ENCODE assay signal across 18 mouse cellular contexts in genomic region chr4:139703468-139703867, GRCm38 (mm10). TPM values are rescaled to one million over a fixed set of nuclear protein-coding genes. Genes with fewer than 3 reads are reported as not detected.
DNase-seq lines count a peak whose midpoint lies in the region; ATAC-seq and TF ChIP-seq lines count a peak whose summit lies in the region.
"Had no signal": no experiment of that assay in that cellular context is flagged by ENCODE, and none has a peak within 500 bp of the region (broad histone marks: within the 10 kb centered on the region; RNA-seq: fewer than 3 reads in every experiment).

No protein-coding gene starts in this region.

- H3K9me3 ChIP-seq in hindbrain, embryonic 13.5 days = no peaks in the 10 kb centered on the region
- H3K9me3 ChIP-seq: heart, embryonic 15.5 days; liver, embryonic 15.5 days had no signal

- H3K4me2 ChIP-seq in hindbrain, embryonic 13.5 days = no peak overlapping the region
- H3K4me2 ChIP-seq: heart, embryonic 15.5 days; liver, embryonic 15.5 days had no signal

- no peaks in the 10 kb centered on the region for H3K36me3 ChIP-seq in hindbrain, embryonic 13.5 days
- H3K36me3 ChIP-seq: heart, embryonic 15.5 days; liver, embryonic 15.5 days had no signal

- no peak for ATAC-seq in hindbrain, embryonic 13.5 days (ENCODE audit: low FRiP score)
- ATAC-seq: inflammation-experienced regulatory T-cells, adult 6 months had no signal

- H3K4me3 ChIP-seq in layer of hippocampus, adult 2 months = no peak overlapping the region
- no peak overlapping the region for H3K4me3 ChIP-seq in bone marrow, adult 2 months (replicated peaks; ENCODE audit: control insufficient read depth, low read depth, low read length)
- no peak overlapping the region for H3K4me3 ChIP-seq in hindbrain, embryonic 13.5 days
- H3K4me3 ChIP-seq: erythroblast, embryonic 14.5 days; heart, embryonic 15.5 days; liver, embryonic 15.5 days had no signal

- H3K9ac ChIP-seq in hindbrain, embryonic 13.5 days = no peak overlapping the region
- H3K9ac ChIP-seq: heart, embryonic 15.5 days; liver, embryonic 15.5 days had no signal

- H3K4me1 ChIP-seq in bone marrow, adult 2 months (ENCODE audit: control insufficient read depth, insufficient read depth, low read length) = no peaks in the 10 kb centered on the region; the same call in 1 of the 2 replicates
- H3K4me1 ChIP-seq in hindbrain, embryonic 13.5 days (replicated peaks) = no peaks in the 10 kb centered on the region
- H3K4me1 ChIP-seq: heart, embryonic 15.5 days; liver, embryonic 15.5 days had no signal

- TF ChIP-seq POLR2A in bone marrow, adult 2 months (IDR thresholded peaks at IDR 0.05; ENCODE audit: borderline replicate concordance, control insufficient read depth, low read depth, low read length) = no peak

- no peak overlapping the region for H3K27ac ChIP-seq in layer of hippocampus, adult 2 months
- no peak overlapping the region for H3K27ac ChIP-seq in bone marrow, adult 2 months (ENCODE audit: control insufficient read depth, insufficient read depth, low read depth, low read length, poor library complexity)
- H3K27ac ChIP-seq in hindbrain, embryonic 13.5 days = no peak overlapping the region
- H3K27ac ChIP-seq: heart, embryonic 15.5 days; liver, embryonic 15.5 days had no signal

- peaks cover 12% of the 10 kb centered on the region; the same call in 1 of the 2 replicates for H3K27me3 ChIP-seq in hindbrain, embryonic 13.5 days
- H3K27me3 ChIP-seq: liver, embryonic 15.5 days; Patski had no signal

- TF ChIP-seq CTCF in layer of hippocampus, adult 2 months (conservative IDR thresholded peaks at IDR 0.05) = peak; percentile 53
- peak; percentile 9; the same call in 1 of the 2 replicates for TF ChIP-seq CTCF in bone marrow, adult 2 months (IDR thresholded peaks at IDR 0.05; ENCODE audit: control insufficient read depth, insufficient read depth, low read length)

- 69% methylated on average over 11 of the region's 11 CpGs for WGBS in bone marrow, adult 2 months
- WGBS in hindbrain, embryonic 13.5 days = 85% methylated on average over 11 of the region's 11 CpGs

- no peak for DNase-seq in layer of hippocampus, adult 2 months (ENCODE audit: low spot score in 2 of 2)
- no peak for DNase-seq in layer of hippocampus, adult 18-20 months (ENCODE audit: low spot score in 2 of 2)
- peak; percentile 19 for DNase-seq in thymus, postnatal 14 days
- no peak for DNase-seq in thymus, postnatal 0 days (ENCODE audit: low spot score)
- DNase-seq in embryo, embryonic 10 days (ENCODE audit: low spot score) = no peak
- DNase-seq: adrenal gland, postnatal 10 days; cerebellum, adult 11-12 months had no signal

RNA-seq across cellular contexts. Expression of gene Tas1r2, which starts 50.1 kb away (rescaled TPM):
- total RNA-seq in layer of hippocampus, adult 2 months (2021) = not detected
- not detected for total RNA-seq in layer of hippocampus, adult 18-20 months (2021)
- polyA plus RNA-seq in thymus, postnatal 0 days (2015; fragmentation: Nextera tagmentation; extraction: Ambion mirVana) = not detected in 2 replicates
- polyA plus RNA-seq in bone marrow, adult 2 months (2011; ENCODE audit: insufficient read depth, insufficient read length, low replicate concordance, missing spikeins) = not detected in 2 replicates
- polyA plus RNA-seq in hindbrain, embryonic 13.5 days (2015; fragmentation: Nextera tagmentation; extraction: Ambion mirVana) = not detected in 2 replicates
- total RNA-seq: adrenal gland, postnatal 10 days; left cerebral cortex, postnatal 10 days; megakaryocyte-erythroid progenitor cell, adult 5-6 weeks had no signal
- polyA plus RNA-seq: cortical plate, adult 2 months; erythroblast, embryonic 14.5 days; heart, embryonic 15.5 days; inflammation-experienced regulatory T-cells, adult 6 months; large intestine, adult 2 months; liver, embryonic 15.5 days had no signal
